Mouse (Mus musculus) heart, adult 2 months (tissue): ENCODE data around the gene Krt33a. TPM values are rescaled to one million over a fixed set of nuclear protein-coding genes. Genes with fewer than 3 reads are reported as not detected.
A peak's percentile ranks its signal among the peaks of the same experiment; 100 is the strongest.

ENCODE experiments used
- DNase-seq, 2 experiments: peaks; one replicate each; pipeline ENCODE4 v3.0.0; 2021
- H3K27ac ChIP-seq: fragments of 200-600 bp; 2 replicates; pipeline ENCODE4 v1.8.1; 2022
- H3K27me3 ChIP-seq: fragments of 200-500 bp; 2 replicates; pipeline ENCODE4 v1.6.1; 2012; ENCODE audit warnings: mild to moderate bottlenecking, low read length, inconsistent platforms, mixed read lengths; ENCODE audit not compliant: control insufficient read depth, insufficient read depth
- H3K36me3 ChIP-seq: fragments of 200-500 bp; 2 replicates; pipeline ENCODE4 v1.6.1; 2012; ENCODE audit warnings: low read length, inconsistent platforms; ENCODE audit not compliant: control insufficient read depth, insufficient read depth
- H3K4me1 ChIP-seq: fragments of 200-500 bp; 2 replicates; pipeline ENCODE4 v1.6.1; 2011; ENCODE audit warnings: low read length; ENCODE audit not compliant: control insufficient read depth, insufficient read depth
- H3K4me3 ChIP-seq: fragments of 200-600 bp; 2 replicates; pipeline ENCODE4 v1.8.1; 2022
- H3K79me2 ChIP-seq: fragments of 200-500 bp; replicated peaks from 2 replicates; pipeline ENCODE4 v1.6.1; 2012; ENCODE audit warnings: mild to moderate bottlenecking, inconsistent platforms, low read length, moderate library complexity, mixed read lengths; ENCODE audit not compliant: control insufficient read depth, insufficient read depth
- H3K9ac ChIP-seq: fragments of 200-500 bp; 2 replicates; pipeline ENCODE4 v1.6.1; 2012; ENCODE audit warnings: low read depth, mild to moderate bottlenecking, control low read depth, inconsistent platforms, low read length, mixed read lengths
- CTCF ChIP-seq: fragments of 200-600 bp; IDR thresholded peaks from 2 replicates; pipeline ENCODE4 v1.8.1; 2022; ENCODE audit warnings: antibody characterized with exemption, mild to moderate bottlenecking, moderate library complexity
- EP300 ChIP-seq: fragments of 200-500 bp; IDR thresholded peaks from 2 replicates; pipeline ENCODE4 v1.6.1; 2011; ENCODE audit warnings: low read depth, low read length, control low read depth; ENCODE audit not compliant: insufficient read depth
- POLR2A ChIP-seq: fragments of 200-500 bp; IDR thresholded peaks from 2 replicates; pipeline ENCODE4 v1.6.1; 2011; ENCODE audit warnings: mild to moderate bottlenecking, low read depth, low read length, control low read depth; ENCODE audit not compliant: insufficient read depth
- WGBS: fragments of 180-500 bp; shearing (Covaris S2); methylation state at CpG from one replicate; pipeline ENCODE4 v1.1.7; 2018; 5-methylcytosine and 5-hydroxymethylcytosine counted together
- intact Hi-C: fragments of 180-260 bp; cut with DNase I; formaldehyde crosslinking; loops from one replicate; pipeline ENCODE4 v1.15.1; 2025
- long read RNA-seq: library from polyadenylated mRNA; stranded (forward); transcript quantifications from one replicate; pipeline ENCODE4 v2.0.0, GENCODE M21; 2021
- polyA plus RNA-seq: library from polyadenylated mRNA; depleted of rRNA; stranded (reverse); fragments of >200 nt; gene quantifications from 2 replicates; pipeline ENCODE4 v1.2.3, GENCODE M21; 2012; rRNA removed
- total RNA-seq, 2 experiments: library from RNA; stranded (reverse); gene quantifications; 2 replicates each; pipeline ENCODE4 v1.2.3; 2021

Gene Krt33a
- total RNA-seq (not detected), polyA plus RNA-seq (not detected in 2 replicates)
- long read RNA-seq, result 0 reads

GRCm38 (mm10) chr11:100016112-100016511, at the start of gene Krt33a:
Gene Krt33a (minus strand): TSS chr11:100016212.
- DNase-seq, result no peak
- Histone ChIP-seq H3K27me3 (no peaks in the 10 kb centered on the region), H3K4me3 (no peak within 1 kb of the TSS), H3K79me2 (no peaks in the 10 kb centered on the region), H3K27ac (no peak within 1 kb of the TSS), H3K4me1 (no peaks in the 10 kb centered on the region), H3K36me3 (no peaks in the 10 kb centered on the region), H3K9ac (no peak within 1 kb of the TSS)
- no peak for TF ChIP-seq CTCF
- TF ChIP-seq POLR2A, result no peak
- no peak for TF ChIP-seq EP300
- WGBS, result 82% methylated on average over 4 of the region's 4 CpGs
- intact Hi-C loops, result no loop called here

- no peak for DNase-seq
- Histone ChIP-seq H3K27me3 (no peaks in the 10 kb centered on the region), H3K27ac (no peak overlapping the region), H3K4me3 (no peak overlapping the region), H3K9ac (no peak overlapping the region), H3K4me1 (no peaks in the 10 kb centered on the region), H3K36me3 (no peaks in the 10 kb centered on the region), H3K79me2 (no peaks in the 10 kb centered on the region)
- WGBS, result 77% methylated on average over 8 of the region's 8 CpGs
- TF ChIP-seq POLR2A (no peak), CTCF (peak; percentile 22), EP300 (no peak)
- intact Hi-C loops, result no loop called here
These were observed 42.9 kb upstream of the Krt33a start for GRCm38 (mm10) chr11:100058875-100059274.

- intact Hi-C loops, result no loop called here
- no peaks in the 10 kb centered on the region for H3K36me3 ChIP-seq
- no peak for TF ChIP-seq EP300
- TF ChIP-seq POLR2A, result no peak
- TF ChIP-seq CTCF, result no peak
- no peak overlapping the region for H3K27ac ChIP-seq
- H3K4me3 ChIP-seq, result no peak overlapping the region
- H3K27me3 ChIP-seq, result no peaks in the 10 kb centered on the region
- DNase-seq, result no peak
- 59% methylated on average over 9 of the region's 9 CpGs for WGBS
- no peaks in the 10 kb centered on the region for H3K4me1 ChIP-seq
- no peak overlapping the region for H3K9ac ChIP-seq
- no peaks in the 10 kb centered on the region for H3K79me2 ChIP-seq
These were observed 40.0 kb upstream of the Krt33a start for GRCm38 (mm10) chr11:100055686-100056655.

GRCm38 (mm10) chr11:100050451-100050850, 34.4 kb upstream of the Krt33a start, which contains the start of gene Krt31:
Gene Krt31 (minus strand): TSS chr11:100050551.
- WGBS, result 74% methylated on average over 3 of the region's 3 CpGs
- intact Hi-C loops, result no loop called here
- no peak within 1 kb of the TSS for H3K4me3 ChIP-seq
- no peaks in the 10 kb centered on the region for H3K4me1 ChIP-seq
- no peak within 1 kb of the TSS for H3K27ac ChIP-seq
- H3K27me3 ChIP-seq, result no peaks in the 10 kb centered on the region
- no peak for DNase-seq
- no peak for TF ChIP-seq EP300
- no peaks in the 10 kb centered on the region for H3K36me3 ChIP-seq
- H3K9ac ChIP-seq, result no peak within 1 kb of the TSS
- no peaks in the 10 kb centered on the region for H3K79me2 ChIP-seq

GRCm38 (mm10) chr11:100047193-100047592, 31.2 kb upstream of the Krt33a start:
- no peaks in the 10 kb centered on the region for H3K4me1 ChIP-seq
- no peaks in the 10 kb centered on the region for H3K36me3 ChIP-seq
- no peak overlapping the region for H3K4me3 ChIP-seq
- intact Hi-C loops, result no loop called here
- H3K27ac ChIP-seq, result no peak overlapping the region
- DNase-seq, result no peak
- no peaks in the 10 kb centered on the region for H3K27me3 ChIP-seq
- TF ChIP-seq POLR2A, result no peak
- TF ChIP-seq CTCF, result no peak
- no peak for TF ChIP-seq EP300
- 55% methylated on average over 2 of the region's 2 CpGs for WGBS
- no peak overlapping the region for H3K9ac ChIP-seq
- no peaks in the 10 kb centered on the region for H3K79me2 ChIP-seq

- TF ChIP-seq CTCF (no peak), POLR2A (no peak), EP300 (no peak)
- Histone ChIP-seq H3K4me1 (no peaks in the 10 kb centered on the region), H3K4me3 (no peak overlapping the region), H3K36me3 (no peaks in the 10 kb centered on the region), H3K27me3 (no peaks in the 10 kb centered on the region), H3K27ac (no peak overlapping the region), H3K79me2 (no peaks in the 10 kb centered on the region), H3K9ac (no peak overlapping the region)
- 49% methylated on average over 6 of the region's 6 CpGs for WGBS
- DNase-seq, result no peak
- intact Hi-C loops, result no loop called here
These were observed 30.4 kb upstream of the Krt33a start for GRCm38 (mm10) chr11:100046303-100046866.
